Mouse (Mus musculus) heart, postnatal 0 days (tissue): ENCODE measurements around the gene Kl. TPM values are rescaled to one million over a fixed set of nuclear protein-coding genes. Genes with fewer than 3 reads are reported as not detected.

Source experiments
- ATAC-seq: fragments of 200-750 bp; cut with Nextera tagmentation; 2 replicates; pipeline ENCODE4 v1.8.0; 2017; ENCODE audit warnings: low read depth, moderate number of reproducible peaks, moderate library complexity; ENCODE audit not compliant: insufficient read depth
- DNase-seq: peaks from one replicate; pipeline ENCODE4 v3.0.0-alpha.2; 2016; ENCODE audit warnings: low spot score
- H3K27ac ChIP-seq: fragments of 300-500 bp; sonication (generic); 2 replicates; pipeline ENCODE4 v1.5.1; 2014; ENCODE audit warnings: low read depth, mild to moderate bottlenecking
- H3K27me3 ChIP-seq: fragments of 300-500 bp; sonication (generic); 2 replicates; pipeline ENCODE4 v1.6.1; 2014; ENCODE audit warnings: low read length, mixed read lengths; ENCODE audit not compliant: control insufficient read depth, insufficient read depth
- H3K36me3 ChIP-seq: fragments of 300-500 bp; sonication (generic); replicated peaks from 2 replicates; pipeline ENCODE4 v1.6.1; 2014; ENCODE audit warnings: low read length, mixed read lengths; ENCODE audit not compliant: control insufficient read depth, insufficient read depth
- H3K4me1 ChIP-seq: fragments of 300-500 bp; sonication (generic); 2 replicates; pipeline ENCODE4 v1.6.1; 2014; ENCODE audit warnings: antibody characterized with exemption; ENCODE audit not compliant: control insufficient read depth, insufficient read depth
- H3K4me2 ChIP-seq: fragments of 300-500 bp; sonication (generic); 2 replicates; pipeline ENCODE4 v1.6.1; 2014; ENCODE audit warnings: low read depth, mild to moderate bottlenecking, low read length, moderate library complexity
- H3K4me3 ChIP-seq: fragments of 300-500 bp; sonication (generic); 2 replicates; pipeline ENCODE4 v1.5.1; 2014; ENCODE audit warnings: low read depth, low read length
- H3K9ac ChIP-seq: fragments of 300-500 bp; sonication (generic); replicated peaks from 2 replicates; pipeline ENCODE4 v1.6.1; 2014; ENCODE audit warnings: low read depth, low read length, mixed read lengths
- H3K9me3 ChIP-seq: fragments of 300-500 bp; sonication (generic); replicated peaks from 2 replicates; pipeline ENCODE4 v1.6.1; 2016; ENCODE audit warnings: low read length; ENCODE audit not compliant: control insufficient read depth
- CTCF ChIP-seq: IDR thresholded peaks from 2 replicates; pipeline ENCODE4 v1.5.1; 2016; ENCODE audit warnings: antibody characterized with exemption, control low read depth, low read depth
- EP300 ChIP-seq: IDR thresholded peaks from 2 replicates; pipeline ENCODE4 v1.6.1; 2016; ENCODE audit warnings: antibody characterized with exemption, low read depth
- WGBS: fragments of 180-500 bp; shearing (Covaris S2); extraction: QIAGEN DNeasy Blood & Tissue Kit; methylation state at CpG from one replicate; pipeline ENCODE4 v1.1.7; 2014; 5-methylcytosine and 5-hydroxymethylcytosine counted together
- polyA plus RNA-seq: library from polyadenylated mRNA; unstranded; fragments of >200 nt; fragmentation: Nextera tagmentation; extraction: Ambion mirVana; gene quantifications from 2 replicates; pipeline ENCODE4 v1.2.1, GENCODE M21; 2015
- total RNA-seq: library from RNA; depleted of rRNA; stranded (reverse); fragments of >200 nt; gene quantifications from 2 replicates; pipeline ENCODE4 v1.2.3, GENCODE M21; 2014; ENCODE audit warnings: low replicate concordance

Gene Kl
- total and polyA plus RNA-seq, 2 experiments from 2014 or later = 0.04 to 0.10 TPM

- no peaks in the 10 kb centered on the region for H3K9me3 ChIP-seq
- H3K4me3 ChIP-seq = no peak overlapping the region
- no peak for TF ChIP-seq EP300
- TF ChIP-seq CTCF = no peak
- no peaks in the 10 kb centered on the region for H3K27me3 ChIP-seq
- H3K9ac ChIP-seq = no peak overlapping the region
- WGBS = 82% methylated on average over 5 of the region's 5 CpGs
- no peak overlapping the region for H3K27ac ChIP-seq
- ATAC-seq (no peak), DNase-seq (no peak)
- no peaks in the 10 kb centered on the region for H3K4me1 ChIP-seq
- no peaks in the 10 kb centered on the region for H3K36me3 ChIP-seq
- no peak overlapping the region for H3K4me2 ChIP-seq
These were observed 27.1 kb downstream of the Kl start for GRCm38 (mm10) chr5:150979341-150980136.

- H3K9me3 ChIP-seq = no peaks in the 10 kb centered on the region
- H3K4me1 ChIP-seq = no peaks in the 10 kb centered on the region
- no peak overlapping the region for H3K9ac ChIP-seq
- H3K4me3 ChIP-seq = no peak overlapping the region
- no peak overlapping the region for H3K27ac ChIP-seq
- ATAC-seq (no peak), DNase-seq (no peak)
- H3K27me3 ChIP-seq = no peaks in the 10 kb centered on the region
- WGBS = 90% methylated on average over 2 of the region's 2 CpGs
- TF ChIP-seq EP300 (no peak), CTCF (no peak)
- no peak overlapping the region for H3K4me2 ChIP-seq
- no peaks in the 10 kb centered on the region for H3K36me3 ChIP-seq
These were observed 29.7 kb downstream of the Kl start for GRCm38 (mm10) chr5:150982082-150982481.

GRCm38 (mm10) chr5:150994096-150994495 is 41.7 kb downstream of the Kl start:
- Histone ChIP-seq H3K4me2 (no peak overlapping the region), H3K4me1 (no peaks in the 10 kb centered on the region), H3K36me3 (no peaks in the 10 kb centered on the region), H3K9ac (no peak overlapping the region), H3K9me3 (no peaks in the 10 kb centered on the region), H3K27me3 (no peaks in the 10 kb centered on the region), H3K4me3 (no peak overlapping the region), H3K27ac (no peak overlapping the region)
- ATAC-seq (no peak), DNase-seq (no peak)
- WGBS = 88% methylated on average over 7 of the region's 7 CpGs
- no peak for TF ChIP-seq CTCF
- TF ChIP-seq EP300 = no peak

GRCm38 (mm10) chr5:150996586-150996985 is 44.2 kb downstream of the Kl start:
- Histone ChIP-seq H3K27ac (no peak overlapping the region), H3K4me1 (no peaks in the 10 kb centered on the region), H3K4me2 (no peak overlapping the region), H3K4me3 (no peak overlapping the region), H3K36me3 (no peaks in the 10 kb centered on the region), H3K9me3 (no peaks in the 10 kb centered on the region), H3K27me3 (no peaks in the 10 kb centered on the region), H3K9ac (no peak overlapping the region)
- DNase-seq (no peak), ATAC-seq (no peak)
- no peak for TF ChIP-seq EP300
- TF ChIP-seq CTCF = no peak
- WGBS = 61% methylated on average over 2 of the region's 2 CpGs

- H3K4me1 ChIP-seq = no peaks in the 10 kb centered on the region
These were observed 48.7 kb downstream of the Kl start for GRCm38 (mm10) chr5:151001111-151001510.

GRCm38 (mm10) chr5:151002051-151002450 is 49.6 kb downstream of the Kl start:
- Histone ChIP-seq H3K36me3 (no peaks in the 10 kb centered on the region), H3K4me3 (no peak overlapping the region), H3K4me1 (no peaks in the 10 kb centered on the region), H3K4me2 (no peak overlapping the region), H3K9me3 (no peaks in the 10 kb centered on the region), H3K27ac (no peak overlapping the region), H3K9ac (no peak overlapping the region), H3K27me3 (no peaks in the 10 kb centered on the region)
- DNase-seq (no peak), ATAC-seq (no peak)
- TF ChIP-seq EP300 (no peak), CTCF (no peak)
- WGBS = 93% methylated on average over 4 of the region's 4 CpGs

More at GRCm38 (mm10) chr5:151001111-151001510, 48.7 kb downstream of the Kl start:
- no peak overlapping the region for H3K27ac ChIP-seq
- no peaks in the 10 kb centered on the region for H3K27me3 ChIP-seq
- no peak overlapping the region for H3K4me2 ChIP-seq
- no peaks in the 10 kb centered on the region for H3K9me3 ChIP-seq
- no peak for ATAC-seq
- WGBS = 76% methylated on average over 7 of the region's 7 CpGs
- no peak overlapping the region for H3K9ac ChIP-seq
- H3K4me3 ChIP-seq = no peak overlapping the region
- no peak for DNase-seq
- H3K36me3 ChIP-seq = no peaks in the 10 kb centered on the region
- TF ChIP-seq CTCF (no peak), EP300 (no peak)
